Mouse (Mus musculus) inflammation-experienced regulatory T-cells, adult 6 months (primary cell): ENCODE results near the gene Espnl. TPM values are rescaled to one million over a fixed set of nuclear protein-coding genes. Genes with fewer than 3 reads are reported as not detected.

Experiments used
- ATAC-seq: one replicate; pipeline ENCODE4 v1.8.0; 2017
- polyA plus RNA-seq, 3 experiments: library from polyadenylated mRNA; unstranded; fragments of 100-300 nt; shearing (Covaris generic); gene quantifications; one replicate each; pipeline ENCODE4 v1.2.1; 2017

Gene Espnl
- polyA plus RNA-seq, 3 experiments from 2014 or later, result not detected

DNA sequence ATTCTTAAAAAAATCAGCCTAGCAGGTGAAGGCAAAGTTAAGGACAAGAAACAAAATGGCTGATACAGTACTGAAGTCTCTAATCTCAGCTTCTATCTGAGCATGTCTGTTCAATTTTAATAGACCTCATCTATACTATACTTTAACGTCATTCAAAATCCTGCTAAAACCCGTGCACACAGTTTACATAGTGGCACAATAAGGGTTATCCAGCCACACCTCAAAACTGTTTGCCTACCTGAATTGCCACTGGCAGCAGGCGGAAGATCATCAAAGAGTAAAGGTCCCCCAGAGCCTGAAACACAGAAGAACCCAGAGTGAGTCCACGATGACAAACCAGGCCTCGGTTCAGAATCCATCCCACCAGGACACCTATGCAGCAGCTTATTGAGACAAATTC lies 68.5 kb downstream of the Espnl start:
- ATAC-seq, result no peak

DNA sequence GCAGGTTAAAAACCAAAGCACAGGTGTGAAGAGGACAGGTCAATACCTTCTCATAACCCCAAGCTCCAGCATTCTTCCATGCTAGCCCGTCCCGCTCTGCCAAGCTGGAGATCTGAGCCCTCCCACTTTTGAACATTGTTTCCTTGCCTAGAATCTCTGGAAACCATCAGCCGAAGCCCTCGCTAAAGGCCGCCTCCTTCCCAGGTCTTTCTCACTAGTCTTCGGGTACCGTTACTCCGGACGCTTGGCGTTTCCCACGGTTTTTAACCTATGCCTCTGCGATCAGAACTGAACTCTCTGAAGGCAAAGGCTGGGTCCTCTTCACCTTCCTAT lies 76.0 kb downstream of the Espnl start:
- no peak for ATAC-seq

Other genes starting within 250 kb of the Espnl start
- gene Rbm44, start 177.0 kb upstream of the Espnl start, polyA plus RNA-seq, result 1 to 10 TPM in 2 of 3 experiments, not detected in 1; 1.3 to 8.0 TPM
- 10 to 100 TPM; 10.3 to 37.8 (median 35.7) TPM for gene Ramp1, start 142.3 kb upstream of the Espnl start, polyA plus RNA-seq
- gene Ube2f, start 71.8 kb upstream of the Espnl start, polyA plus RNA-seq, result 100 to 1,000 TPM in 2 of 3 experiments, 10 to 100 TPM in 1; 86.0 to 104 (median 100) TPM
- 10 to 100 TPM; 64.1 to 75.8 (median 73.6) TPM for gene Scly, start 23.7 kb upstream of the Espnl start, polyA plus RNA-seq
- not detected for gene Klhl30, start 28.9 kb downstream of the Espnl start, polyA plus RNA-seq
- gene Erfe, start 44.4 kb downstream of the Espnl start, polyA plus RNA-seq, result not detected
- gene Ilkap, start 76.7 kb downstream of the Espnl start, polyA plus RNA-seq, result 10 to 100 TPM; 30.1 to 46.9 (median 37.7) TPM
- gene Hes6, start 92.0 kb downstream of the Espnl start, polyA plus RNA-seq, result 10 to 100 TPM; 11.0 to 13.3 (median 11.4) TPM
- 1 to 10 TPM in 2 of 3 experiments, under 1 TPM in 1; 0.69 to 1.6 (median 1.2) TPM for gene Per2, start 137.2 kb downstream of the Espnl start, polyA plus RNA-seq
- 1 to 10 TPM; 3.3 to 4.8 (median 3.3) TPM for gene Traf3ip1, start 172.6 kb downstream of the Espnl start, polyA plus RNA-seq
- 1 to 10 TPM; 2.3 to 4.3 (median 3.0) TPM for gene Asb1, start 218.5 kb downstream of the Espnl start, polyA plus RNA-seq